Mouse (Mus musculus): ENCODE data around the gene Cox7a1.
A peak's percentile ranks its signal among the peaks of the same experiment; 100 is the strongest.

DNA sequence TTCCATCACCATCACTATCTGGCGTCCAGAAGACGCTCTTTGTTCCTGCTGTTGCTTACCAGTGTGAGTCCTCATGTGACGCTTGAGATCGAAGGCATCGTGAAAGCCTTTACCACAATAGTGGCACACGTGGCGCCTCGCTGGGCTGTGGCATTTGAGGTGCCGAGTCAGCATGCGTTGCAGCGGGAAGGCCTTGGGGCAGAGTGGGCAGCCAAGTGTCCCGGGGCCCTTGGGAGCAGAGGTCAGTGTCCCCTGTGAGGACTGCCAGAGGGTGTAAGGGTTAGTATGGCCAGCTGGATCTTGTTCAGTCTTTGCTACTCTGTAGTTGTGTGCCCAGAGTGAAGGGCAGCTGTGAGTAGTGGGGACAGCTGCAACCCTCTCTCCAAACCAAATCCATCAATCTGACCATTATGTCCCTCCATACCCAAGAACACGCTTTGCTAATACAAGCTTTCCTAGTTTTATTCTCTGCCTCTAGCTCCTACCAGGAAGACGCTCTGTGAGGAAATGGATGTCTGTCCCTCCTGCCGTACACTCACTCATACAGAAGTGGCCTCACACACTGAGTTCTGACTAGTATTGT is 50.4 kb downstream of the Cox7a1 start:
- TF ChIP-seq POLR2A (IDR thresholded peaks at IDR 0.05; ENCODE audit: insufficient read length, low read depth) (no peak), CEBPB (IDR thresholded peaks at IDR 0.05; ENCODE audit: insufficient read depth, poor library complexity, severe bottlenecking) (no peak), USF1 (IDR thresholded peaks at IDR 0.05; ENCODE audit: low read depth) (no peak), MYOD1 (IDR thresholded peaks at IDR 0.05; ENCODE audit: control insufficient read depth in 1 of 3, insufficient read length in 2 of 3, low read depth in 2 of 3) (peak in 1 of 3 experiments; percentile 61)

All from myocyte (in vitro differentiated cells).